Mouse (Mus musculus) CH12.LX (cell line): ENCODE data around the gene Car10. TPM values are rescaled to one million over a fixed set of nuclear protein-coding genes. Genes with fewer than 3 reads are reported as not detected.

Source experiments
- DNase-seq: peaks from one replicate; pipeline ENCODE4 v3.0.0-alpha.2; 2013; ENCODE audit errors: extremely low read depth
- H3K27ac ChIP-seq: 2 replicates; pipeline ENCODE4 v1.5.1; 2012; ENCODE audit warnings: low read depth, mild to moderate bottlenecking, control low read depth, moderate library complexity; ENCODE audit not compliant: insufficient read depth
- H3K27me3 ChIP-seq: replicated peaks from 2 replicates; pipeline ENCODE3; 2012; ENCODE audit warnings: inconsistent platforms
- H3K36me3 ChIP-seq, 2 experiments: replicated peaks in 1 of 2; 2 replicates each; pipeline versions ENCODE3 to v1.6.1; 2012; ENCODE audit warnings: inconsistent platforms in 1 of 2, low read length in 1 of 2, mild to moderate bottlenecking in 1 of 2, mixed read lengths in 1 of 2, moderate library complexity in 1 of 2; ENCODE audit not compliant: control insufficient read depth in 1 of 2, insufficient read depth in 1 of 2
- H3K4me1 ChIP-seq, 2 experiments: 2 replicates each; pipeline ENCODE4 v1.6.1; 2012; ENCODE audit warnings: inconsistent platforms in 1 of 2, moderate library complexity in 1 of 2; ENCODE audit not compliant: insufficient read depth in 2 of 2, control insufficient read depth in 1 of 2
- H3K4me2 ChIP-seq: 2 replicates; pipeline ENCODE4 v1.6.1; 2012; ENCODE audit warnings: low read depth, mild to moderate bottlenecking, control low read depth; ENCODE audit not compliant: poor library complexity, insufficient read depth, severe bottlenecking
- H3K4me3 ChIP-seq, 3 experiments: fragments of 150-350 bp in 1 of 3; sonication (generic) in 1 of 3; replicated peaks in 1 of 3; 2 replicates each; pipeline versions ENCODE3 to v1.5.1; 2011 to 2012; ENCODE audit warnings: low read depth in 2 of 3, low read length in 2 of 3, mild to moderate bottlenecking in 2 of 3, moderate library complexity in 2 of 3, control low read depth in 1 of 3, improper control_type of control experiment in 1 of 3, inconsistent platforms in 1 of 3, mixed read lengths in 1 of 3; ENCODE audit not compliant: poor library complexity in 1 of 3
- H3K79me2 ChIP-seq: replicated peaks from 2 replicates; pipeline ENCODE4 v1.6.1; 2012; ENCODE audit warnings: mild to moderate bottlenecking, moderate library complexity; ENCODE audit not compliant: control insufficient read depth, poor library complexity, insufficient read depth, severe bottlenecking; ENCODE audit errors: extremely low read depth
- H3K9ac ChIP-seq: 2 replicates; pipeline ENCODE4 v1.6.1; 2012; ENCODE audit warnings: low read depth, mild to moderate bottlenecking, control low read depth, moderate library complexity; ENCODE audit not compliant: insufficient read depth
- H3K9me3 ChIP-seq: replicated peaks from 2 replicates; pipeline ENCODE3; 2012; ENCODE audit warnings: low read length, inconsistent platforms, mixed read lengths
- BHLHE40 ChIP-seq: IDR thresholded peaks from 2 replicates; pipeline ENCODE4 v1.6.1; 2011; ENCODE audit warnings: mild to moderate bottlenecking, low read depth, low read length, improper control_type of control experiment
- ELF1 ChIP-seq: IDR thresholded peaks from 2 replicates; pipeline ENCODE4 v1.6.1; 2014; ENCODE audit warnings: low read depth, mild to moderate bottlenecking, inconsistent platforms, low read length, improper control_type of control experiment
- EP300 ChIP-seq: IDR thresholded peaks from 2 replicates; pipeline ENCODE4 v1.6.1; 2011; ENCODE audit warnings: low read length, improper control_type of control experiment
- ETS1 ChIP-seq: conservative IDR thresholded peaks from 2 replicates; pipeline ENCODE4 v1.6.1; 2012; ENCODE audit warnings: low read depth, mild to moderate bottlenecking, inconsistent platforms, low read length, improper control_type of control experiment, moderate library complexity
- JUN ChIP-seq: IDR thresholded peaks from 2 replicates; pipeline ENCODE4 v1.6.1; 2011; ENCODE audit warnings: low read depth, mild to moderate bottlenecking, low read length, improper control_type of control experiment, moderate library complexity; ENCODE audit not compliant: insufficient read depth
- JUND ChIP-seq: conservative IDR thresholded peaks from 2 replicates; pipeline ENCODE4 v1.6.1; 2011; ENCODE audit warnings: low read depth, low read length, improper control_type of control experiment
- MXI1 ChIP-seq: IDR thresholded peaks from 2 replicates; pipeline ENCODE4 v1.6.1; 2011; ENCODE audit warnings: mild to moderate bottlenecking, low read depth, low read length, improper control_type of control experiment
- NELFE ChIP-seq: IDR thresholded peaks from 2 replicates; pipeline ENCODE4 v1.6.1; 2011; ENCODE audit warnings: low read depth, low read length, improper control_type of control experiment
- PAX5 ChIP-seq: IDR thresholded peaks from 2 replicates; pipeline ENCODE4 v1.6.1; 2012; ENCODE audit warnings: low read length, inconsistent platforms, mixed read lengths
- RCOR1 ChIP-seq: conservative IDR thresholded peaks from 2 replicates; pipeline ENCODE4 v1.6.1; 2012; ENCODE audit warnings: low read depth, mild to moderate bottlenecking, inconsistent platforms, low read length, improper control_type of control experiment
- SIN3A ChIP-seq: IDR thresholded peaks from 2 replicates; pipeline ENCODE4 v1.6.1; 2012; ENCODE audit warnings: low read length, improper control_type of control experiment, inconsistent platforms
- TCF12 ChIP-seq: IDR thresholded peaks from 2 replicates; pipeline ENCODE4 v1.6.1; 2014; ENCODE audit warnings: low read depth, mild to moderate bottlenecking, inconsistent platforms, low read length, improper control_type of control experiment
- UBTF ChIP-seq: IDR thresholded peaks from 2 replicates; pipeline ENCODE4 v1.6.1; 2012; ENCODE audit warnings: low read depth, mild to moderate bottlenecking, inconsistent platforms, low read length, improper control_type of control experiment, moderate library complexity
- USF2 ChIP-seq: conservative IDR thresholded peaks from 2 replicates; pipeline ENCODE4 v1.6.1; 2011; ENCODE audit warnings: low read depth, low read length, improper control_type of control experiment
- ZC3H11A ChIP-seq: IDR thresholded peaks from 2 replicates; pipeline ENCODE4 v1.6.1; 2012; ENCODE audit warnings: low read depth, mild to moderate bottlenecking, inconsistent platforms, low read length, improper control_type of control experiment
- ZMIZ1 ChIP-seq: IDR thresholded peaks from 2 replicates; pipeline ENCODE4 v1.6.1; 2012; ENCODE audit warnings: low read depth, mild to moderate bottlenecking, inconsistent platforms, low read length, improper control_type of control experiment
- dilution Hi-C: fragments of 300-500 bp; cut with MboI; formaldehyde crosslinking; loops from 2 replicates; pipeline ENCODE4 v1.14.3; 2020; ENCODE audit warnings: low sequenced_read_pairs; ENCODE audit not compliant: extremely low pct_unique_long_range_greater_than_20kb, extremely low pct_ligation_motif_present
- in situ Hi-C: fragments of 300-500 bp; cut with MboI; formaldehyde crosslinking; loops from 3 replicates; pipeline ENCODE4 v1.14.3; 2019; ENCODE audit warnings: low sequenced_read_pairs, low pct_ligation_motif_present, low pct_unique_long_range_greater_than_20kb, mixed read lengths
- polyA plus RNA-seq: library from polyadenylated mRNA; unstranded; fragments of >175 nt; gene quantifications from 2 replicates; pipeline ENCODE4 v1.2.1, GENCODE M21; 2012; ENCODE audit warnings: low read depth; ENCODE audit not compliant: insufficient read length
- total RNA-seq, 2 experiments: library from RNA; depleted of rRNA; stranded (reverse); fragments of 300-350 nt in 1 of 2; fragments of >200 nt in 1 of 2; gene quantifications; 2 replicates each; pipeline ENCODE4 v1.2.3; 2012 to 2014

Gene Car10
- total and polyA plus RNA-seq, 3 experiments = not detected

GRCm38 (mm10) chr11:93367244-93367643 is 269.4 kb downstream of the Car10 start:
- TF ChIP-seq EP300 (no peak), PAX5 (no peak)
- TF ChIP-seq, all 38 proteins: peak for 0
- H3K4me2 ChIP-seq = no peak overlapping the region
- no peaks in the 10 kb centered on the region for H3K27me3 ChIP-seq
- no peak overlapping the region for H3K4me3 ChIP-seq
- DNase-seq = no peak
- dilution Hi-C loops (no loop called here), in situ Hi-C loops (no loop called here)
- H3K79me2 ChIP-seq = no peaks in the 10 kb centered on the region
- H3K36me3 ChIP-seq = no peaks in the 10 kb centered on the region
- no peak overlapping the region for H3K27ac ChIP-seq
- H3K9ac ChIP-seq = no peak overlapping the region
- H3K4me1 ChIP-seq = no peaks in the 10 kb centered on the region
- peaks cover 10% of the 10 kb centered on the region for H3K9me3 ChIP-seq

GRCm38 (mm10) chr11:93367740-93368139 is 269.9 kb downstream of the Car10 start:
- Histone ChIP-seq H3K36me3 (no peaks in the 10 kb centered on the region), H3K9ac (no peak overlapping the region), H3K9me3 (peaks cover 10% of the 10 kb centered on the region), H3K4me2 (no peak overlapping the region), H3K4me3 (no peak overlapping the region), H3K27me3 (no peaks in the 10 kb centered on the region), H3K79me2 (no peaks in the 10 kb centered on the region), H3K27ac (no peak overlapping the region), H3K4me1 (no peaks in the 10 kb centered on the region)
- in situ Hi-C loops (no loop called here), dilution Hi-C loops (no loop called here)
- DNase-seq = no peak
- no peak for TF ChIP-seq SIN3A
- TF ChIP-seq ZMIZ1 = no peak
- no peak for TF ChIP-seq JUN
- TF ChIP-seq ELF1 = no peak
- no peak for TF ChIP-seq JUND
- no peak for TF ChIP-seq TCF12
- TF ChIP-seq MXI1 = no peak
- TF ChIP-seq RCOR1 = no peak
- no peak for TF ChIP-seq UBTF
- no peak for TF ChIP-seq USF2
- TF ChIP-seq ETS1 = no peak
- no peak for TF ChIP-seq ZC3H11A
- no peak for TF ChIP-seq NELFE
- no peak for TF ChIP-seq BHLHE40
